Mouse (Mus musculus) gastrocnemius, adult 8-10 months (tissue): ENCODE data around the gene Lamb1. TPM values are rescaled to one million over a fixed set of nuclear protein-coding genes. Genes with fewer than 3 reads are reported as not detected.

Experiments
- DNase-seq, 2 experiments: peaks; one replicate each; pipeline ENCODE4 v3.0.0; 2022; ENCODE audit warnings: low spot score in 2 of 2
- total RNA-seq, 4 experiments: library from RNA; stranded (reverse); gene quantifications; 2 replicates each; pipeline ENCODE4 v1.2.4; 2022

Lamb1 gene
- total RNA-seq, 4 experiments from 2014 or later: 6.6 to 10.9 (median 9.1) TPM

DNA sequence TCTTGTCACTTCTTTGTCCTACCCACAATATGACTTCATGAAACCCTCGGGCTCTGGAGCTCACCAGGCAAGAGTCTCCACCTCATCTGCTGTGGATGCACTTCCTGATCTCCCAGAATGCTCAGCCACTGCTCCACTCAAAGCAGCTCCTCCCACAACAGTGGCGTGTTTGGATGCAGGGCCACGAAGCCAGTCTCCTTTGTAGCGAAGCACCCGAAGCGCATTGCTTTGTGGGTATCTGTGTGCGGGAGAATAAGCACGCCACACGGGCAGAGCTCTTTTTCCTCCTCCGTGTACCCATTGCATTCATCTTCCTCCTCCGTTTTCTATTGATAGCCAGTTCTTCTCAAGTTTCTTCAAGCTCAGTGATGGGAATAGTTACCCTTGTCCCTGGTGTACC, 112.2 kb downstream of the Lamb1 start:
- DNase-seq: no peak

Other genes starting within 250 kb of the Lamb1 start
- not detected for gene Fam110c, start 191.4 kb upstream of the Lamb1 start, total RNA-seq
- gene Gm6993, start 24.5 kb upstream of the Lamb1 start, total RNA-seq: not detected
- gene Dld, start 86.2 kb downstream of the Lamb1 start, total RNA-seq: 100 to 1,000 TPM; 162 to 186 (median 180) TPM
- not detected for gene Slc26a3, start 125.6 kb downstream of the Lamb1 start, total RNA-seq
- 10 to 100 TPM in 3 of 4 experiments, 1 to 10 TPM in 1; 9.7 to 14.7 (median 12.0) TPM for gene Cbll1, start 234.4 kb downstream of the Lamb1 start, total RNA-seq